Mouse (Mus musculus) megakaryocyte progenitor cell, adult 5-6 weeks (primary cell): ENCODE measurements around the gene Eng. TPM values are rescaled to one million over a fixed set of nuclear protein-coding genes. Genes with fewer than 3 reads are reported as not detected.

Experiments
- ATAC-seq: replicated peaks from 2 replicates; pipeline ENCODE4 v1.8.0; 2016; ENCODE audit warnings: mild to moderate bottlenecking, moderate TSS enrichment, inconsistent platforms; ENCODE audit not compliant: poor library complexity
- total RNA-seq, 2 experiments: library from RNA; stranded (forward) in 1 of 2; stranded (reverse) in 1 of 2; fragments of 157-497, 149-512 nt in 1 of 2; fragments of 200-1000 nt in 1 of 2; gene quantifications; 2 replicates each; pipeline versions ENCODE4 v1.2.3 to v1.2.4; 2015 to 2017

The Eng gene
- 14.7 and 15.5 TPM in 2 replicates for total RNA-seq (2015)
- 6.9 and 8.5 TPM in 2 replicates for total RNA-seq (2017)

DNA sequence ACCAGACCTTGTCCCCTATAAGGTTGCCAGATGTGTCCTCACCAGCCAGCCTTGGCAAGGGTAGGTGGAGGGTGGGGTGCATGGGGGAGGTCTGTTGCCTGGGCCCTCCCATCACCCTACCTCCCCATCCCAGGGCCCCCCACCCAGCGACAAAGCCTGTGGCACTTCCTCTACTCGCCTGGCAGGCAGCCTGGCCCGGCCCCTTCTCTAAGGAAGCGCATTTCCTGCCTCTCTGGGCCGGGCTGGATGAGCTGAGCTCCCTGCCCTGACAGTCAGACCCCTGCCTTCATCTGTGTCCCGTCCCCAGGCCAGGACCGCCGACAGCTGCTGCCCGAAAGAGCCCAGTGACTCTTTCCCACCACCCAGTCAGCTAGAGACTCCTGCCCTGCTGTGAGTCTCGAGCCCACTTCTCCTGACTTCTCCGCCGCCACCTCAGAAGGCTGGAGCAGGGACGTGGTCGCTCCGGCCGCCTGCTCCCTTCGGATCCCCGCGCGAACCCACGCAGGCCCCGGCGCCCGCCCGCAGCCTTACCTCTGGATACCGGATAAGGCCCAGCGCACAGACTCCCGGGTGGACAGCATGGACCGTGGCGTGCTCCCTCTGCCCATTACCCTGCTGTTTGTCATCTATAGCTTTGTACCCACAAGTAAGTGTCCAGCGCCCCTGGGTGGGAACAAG, at the start of gene Eng:
Gene Eng, plus strand, starts transcription at position 217 of the 678 bp plus-strand sequence.
- peak; percentile 69 for ATAC-seq

DNA sequence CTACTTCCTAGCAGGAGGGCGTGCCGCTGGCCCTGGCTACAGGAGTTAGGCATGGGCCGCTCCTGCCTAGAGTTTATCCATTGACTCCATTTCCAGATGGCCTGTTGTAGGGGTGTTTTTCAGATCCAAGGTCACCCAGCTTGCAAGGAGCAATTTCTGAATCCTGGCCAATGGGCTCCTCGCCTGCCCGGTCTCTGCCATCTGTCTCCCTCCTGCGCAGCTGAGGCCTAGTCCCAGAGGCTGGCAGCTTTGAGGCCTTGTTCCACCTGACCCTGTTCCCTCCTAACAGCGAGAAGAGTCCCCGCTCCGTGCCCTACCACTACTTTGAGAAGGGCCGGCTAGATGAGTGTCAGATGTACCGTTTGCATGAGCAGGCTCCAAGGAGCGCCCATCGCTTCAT, 49.7 kb upstream of the Eng start:
- ATAC-seq: no peak

DNA sequence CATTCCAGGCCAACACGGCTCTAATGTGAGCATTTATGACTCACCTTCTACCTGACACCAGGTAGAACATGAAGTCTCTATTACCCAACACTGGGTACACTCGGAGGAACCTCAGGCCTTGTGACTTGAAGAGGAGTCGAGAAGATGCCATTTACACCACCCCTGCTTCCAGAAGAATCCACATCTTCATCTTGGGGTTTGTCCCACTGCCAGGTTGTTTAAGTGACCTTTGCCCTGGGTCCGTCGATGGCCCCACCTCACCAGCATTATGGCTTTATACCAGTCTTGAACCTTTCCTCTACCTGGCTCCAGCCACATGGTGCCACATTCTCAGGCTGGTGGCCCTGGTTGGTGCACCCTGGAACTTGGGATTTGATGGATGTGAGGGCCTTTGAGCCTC, 49.1 kb upstream of the Eng start:
- ATAC-seq: no peak

DNA sequence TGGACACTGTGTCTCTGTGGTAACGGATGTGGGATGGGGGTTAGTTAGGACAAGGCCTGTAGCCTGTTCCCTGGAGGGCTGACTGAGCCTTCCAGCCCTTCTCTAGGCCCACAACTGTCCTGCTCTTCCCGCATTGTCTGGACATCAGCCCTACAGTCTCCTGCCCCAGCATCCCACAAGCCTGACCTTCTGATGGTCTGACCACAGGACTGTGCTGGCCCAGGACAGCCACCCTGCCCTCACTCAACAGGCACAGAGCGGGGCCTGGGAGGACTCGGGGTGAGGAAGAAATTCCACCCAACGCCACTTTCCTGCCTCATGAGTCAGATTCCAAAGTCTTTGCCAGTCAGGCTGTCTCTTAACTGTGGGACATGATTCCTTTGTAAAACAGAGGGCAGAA, 48.7 kb upstream of the Eng start:
- no peak for ATAC-seq

DNA sequence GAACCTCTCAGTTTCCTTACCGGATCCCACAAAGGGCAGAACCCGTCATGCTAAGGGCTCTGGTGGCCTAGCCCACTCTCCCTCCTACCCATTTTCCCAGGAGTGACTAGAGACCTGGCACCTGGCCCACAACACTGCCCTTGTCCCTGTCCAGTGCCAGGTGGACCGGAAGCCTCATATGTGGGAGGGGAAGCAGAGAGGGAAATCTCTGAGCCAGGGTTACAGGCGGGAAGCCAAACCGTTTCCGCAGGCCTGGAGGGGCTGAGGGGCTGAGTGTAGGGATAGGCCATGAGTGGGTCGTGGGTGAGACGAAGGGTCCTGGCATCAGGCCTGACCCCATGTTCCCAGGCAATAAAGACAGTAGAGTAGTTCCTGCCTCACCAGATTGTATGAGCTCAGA, 47.9 kb upstream of the Eng start:
- no peak for ATAC-seq

DNA sequence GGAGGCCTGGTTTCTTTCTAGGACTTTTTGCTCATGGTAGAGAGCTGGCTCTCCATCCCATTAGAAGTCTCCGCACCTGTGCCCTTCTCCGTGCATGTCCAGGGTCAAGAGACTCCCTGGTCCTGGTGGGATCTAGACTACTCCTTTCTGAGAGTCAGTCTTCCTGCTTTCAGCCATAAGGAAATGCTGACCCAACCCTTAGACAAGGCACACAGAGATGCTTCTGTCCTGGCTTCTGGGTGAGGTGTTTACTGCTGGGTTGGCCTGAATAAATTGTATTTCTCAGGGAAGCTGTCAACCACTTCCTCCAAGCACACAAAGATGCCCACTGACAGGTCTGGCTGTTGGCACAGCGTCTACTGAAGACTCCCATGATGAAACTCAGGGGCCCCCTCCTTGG, 47.0 kb upstream of the Eng start, which contains the start of gene St6galnac6:
Gene St6galnac6, plus strand, starts transcription at position 301 of the 400 bp plus-strand sequence.
- ATAC-seq: no peak

GRCm38 (mm10) chr2:32601417-32602065, 44.9 kb upstream of the Eng start:
- ATAC-seq: peak; percentile 84

- ATAC-seq: peak; percentile 69
Measured at GRCm38 (mm10) chr2:32602600-32603054, 43.8 kb upstream of the Eng start.

DNA sequence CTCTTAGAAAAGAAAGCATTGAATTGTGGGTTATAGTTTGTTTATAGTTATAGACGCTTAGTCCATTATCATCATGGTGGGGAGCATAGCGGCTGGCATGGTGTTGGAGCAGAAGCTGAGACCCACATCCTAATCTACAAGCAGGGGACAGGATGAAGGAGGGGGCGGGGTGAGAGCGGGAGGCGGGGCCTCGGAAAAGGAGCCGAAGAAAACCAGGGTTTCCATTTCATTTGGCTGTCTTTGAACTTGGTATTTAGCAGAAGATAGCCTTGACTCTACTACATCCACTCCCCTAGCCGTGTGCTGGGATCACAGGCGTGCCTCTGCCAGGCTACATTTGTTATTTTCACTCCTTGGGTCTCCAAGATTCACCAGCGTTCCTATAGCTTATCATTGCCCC, 41.8 kb upstream of the Eng start:
- ATAC-seq: no peak

DNA sequence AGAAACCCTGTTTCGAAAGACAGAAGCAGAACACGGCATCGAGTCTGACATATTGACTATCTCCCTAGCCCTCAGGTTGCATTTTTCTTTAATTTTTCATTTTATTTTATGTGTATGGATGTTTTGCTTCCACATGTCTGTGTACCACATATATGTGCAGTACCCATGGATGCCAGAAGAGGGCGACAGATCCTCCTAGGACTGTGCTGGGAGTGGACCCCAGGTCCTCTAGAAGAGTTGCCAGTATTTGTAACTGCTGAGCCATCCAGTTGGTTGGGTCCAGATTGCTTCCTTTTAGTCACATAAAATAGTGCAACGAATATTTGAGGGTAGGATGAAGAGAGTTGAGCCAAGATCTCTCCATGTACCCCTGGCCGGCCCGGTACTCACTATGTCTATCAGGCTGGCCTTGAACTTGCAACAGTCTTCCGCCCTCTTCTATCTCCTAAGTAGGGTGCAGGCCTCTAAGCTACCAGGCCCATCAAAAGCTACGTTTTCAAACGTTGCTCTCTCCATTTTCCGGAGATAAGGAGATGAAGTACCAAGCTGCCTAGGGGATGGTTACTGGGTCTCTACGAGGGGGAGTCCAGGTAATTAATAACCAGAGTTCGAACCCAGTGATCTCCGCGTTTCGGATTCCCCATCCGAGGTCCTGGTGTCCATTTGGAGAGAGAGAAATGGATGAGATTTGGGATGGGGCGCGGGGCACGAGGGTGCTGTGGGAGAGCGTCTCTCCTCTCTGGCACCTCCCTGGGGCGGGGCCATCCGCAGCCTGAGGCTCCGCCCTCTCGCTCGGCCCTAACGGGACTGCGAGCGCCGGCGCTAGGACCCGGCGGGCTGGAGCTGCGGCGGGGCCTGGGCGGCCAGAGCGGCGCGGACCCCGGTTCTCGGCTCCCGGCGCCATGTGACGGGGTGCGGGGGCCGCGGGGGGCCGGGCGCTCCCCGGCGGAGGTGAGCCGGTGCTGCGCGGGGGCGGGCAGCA, 39.9 kb upstream of the Eng start:
- ATAC-seq: peak; percentile 56

DNA sequence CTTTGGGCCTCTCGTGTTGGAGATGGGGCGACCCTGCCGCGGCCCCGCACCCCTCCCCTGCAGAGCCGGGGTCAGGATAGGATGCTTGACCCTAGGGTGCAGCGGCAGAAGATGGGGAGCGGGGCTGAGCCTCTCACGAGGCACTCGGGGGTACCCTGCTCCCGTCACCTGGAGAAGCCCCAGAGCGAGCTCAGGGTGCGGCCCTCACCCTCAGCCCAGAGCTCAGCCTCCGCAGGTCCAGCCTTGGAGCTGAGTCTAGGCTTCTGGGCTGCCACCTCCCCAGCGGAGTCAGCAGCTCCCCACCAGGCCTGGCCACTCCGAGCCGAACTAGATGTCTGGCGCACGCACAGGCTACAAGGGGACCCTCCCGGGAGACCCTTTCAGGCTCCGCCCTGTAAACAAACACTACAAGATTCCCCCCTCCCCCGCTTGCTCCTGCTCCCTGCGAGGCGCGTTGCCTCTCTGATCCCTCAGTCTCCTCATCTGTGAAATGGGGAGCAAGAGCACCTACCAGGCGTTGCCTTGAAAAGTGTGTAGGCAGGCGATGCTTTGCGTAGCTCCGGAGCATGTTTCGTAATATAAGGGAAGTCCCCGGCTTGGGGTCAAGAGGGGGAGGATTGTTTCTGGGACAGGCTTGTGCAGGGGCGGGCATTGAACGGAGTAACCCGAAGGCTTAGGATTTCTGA, 39.0 kb upstream of the Eng start:
- ATAC-seq: peak; percentile 21

DNA sequence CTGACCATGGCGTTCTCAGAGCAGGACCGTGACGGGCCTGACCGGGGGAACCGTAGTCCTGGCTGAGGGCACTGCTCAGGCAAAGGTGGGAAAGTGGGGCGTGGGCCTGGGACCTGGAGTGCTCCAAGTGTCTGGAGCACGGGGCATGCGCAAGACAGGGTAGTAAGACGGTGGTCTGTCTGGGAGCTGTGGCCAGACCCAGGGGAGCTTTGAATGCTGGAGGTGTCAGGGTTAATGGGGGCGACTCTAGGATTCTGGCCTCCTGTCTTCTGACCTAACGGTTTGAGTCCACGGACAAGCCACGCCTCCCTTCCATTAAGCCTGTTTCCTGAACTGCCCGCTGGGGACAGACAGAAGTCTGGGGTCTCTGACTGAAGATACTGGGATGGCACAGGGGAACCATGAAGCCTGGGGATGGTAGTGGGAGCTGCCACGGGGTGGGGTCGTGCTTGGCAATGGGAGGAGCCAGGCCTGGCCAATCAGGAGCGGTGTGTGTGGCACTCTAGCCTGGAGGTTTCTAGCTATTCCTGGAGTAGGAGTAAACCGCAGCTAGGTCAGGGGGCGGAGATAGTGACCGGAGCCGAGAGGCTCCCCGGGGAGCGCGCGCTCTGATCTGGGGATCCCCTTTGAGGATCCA, 38.1 kb upstream of the Eng start:
- ATAC-seq: peak; percentile 63

DNA sequence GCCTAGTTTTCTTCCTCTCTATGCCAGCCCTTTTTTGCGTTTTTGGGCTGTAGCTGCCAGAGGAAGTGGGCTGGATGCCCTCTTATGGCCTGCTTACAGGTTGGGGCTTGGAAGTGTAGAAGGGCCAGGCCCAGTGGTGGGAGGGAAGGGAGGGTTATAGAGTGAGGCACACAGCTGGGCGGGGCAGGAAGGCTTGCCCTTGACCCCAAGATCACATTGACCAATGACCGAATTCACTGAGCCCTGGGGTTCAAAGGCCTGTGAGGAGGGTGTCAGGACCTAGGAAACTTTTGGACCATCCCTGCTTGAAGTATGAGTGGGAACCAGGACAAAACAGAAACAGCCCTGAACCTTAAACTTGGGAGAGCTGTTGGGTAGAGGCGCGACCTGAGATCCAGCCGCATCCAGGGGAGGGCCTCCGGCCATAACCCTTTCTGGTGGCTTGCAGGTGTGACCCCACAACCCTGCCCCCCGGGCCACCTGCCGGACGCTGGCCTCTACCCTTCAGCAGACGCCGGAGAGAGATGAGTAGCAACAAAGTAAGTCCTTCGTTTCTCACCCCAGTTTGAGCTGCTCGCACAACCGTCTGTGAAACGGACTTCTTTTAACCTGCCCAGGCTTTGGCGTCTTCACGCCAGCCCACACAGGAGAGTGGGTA, 37.5 kb upstream of the Eng start:
- ATAC-seq: no peak

- peak; percentile 12; the same call in 1 of the 2 replicates for ATAC-seq
Measured at GRCm38 (mm10) chr2:32610610-32611229, 35.7 kb upstream of the Eng start.

DNA sequence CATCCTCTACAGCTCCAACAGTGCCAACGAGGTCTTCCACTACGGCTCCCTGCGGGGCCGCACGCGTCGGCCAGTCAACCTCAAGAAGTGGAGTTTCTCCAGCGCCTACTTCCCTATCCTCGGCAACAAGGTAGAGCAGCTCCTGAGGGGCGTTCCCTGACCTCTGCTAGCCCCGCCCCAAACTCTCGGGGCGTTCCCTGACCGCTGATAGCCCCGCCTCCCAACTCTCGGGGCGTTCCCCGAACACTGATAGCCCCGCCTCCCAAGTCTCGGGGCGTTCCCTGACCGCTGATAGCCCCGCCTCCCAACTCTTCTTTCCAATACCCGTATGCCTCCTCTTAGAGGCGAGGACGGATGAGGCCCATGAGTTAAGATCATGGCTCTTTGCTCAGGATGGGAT, 34.1 kb upstream of the Eng start:
- ATAC-seq: no peak

- ATAC-seq: no peak
Measured at GRCm38 (mm10) chr2:32617109-32617508, 29.3 kb upstream of the Eng start.

DNA sequence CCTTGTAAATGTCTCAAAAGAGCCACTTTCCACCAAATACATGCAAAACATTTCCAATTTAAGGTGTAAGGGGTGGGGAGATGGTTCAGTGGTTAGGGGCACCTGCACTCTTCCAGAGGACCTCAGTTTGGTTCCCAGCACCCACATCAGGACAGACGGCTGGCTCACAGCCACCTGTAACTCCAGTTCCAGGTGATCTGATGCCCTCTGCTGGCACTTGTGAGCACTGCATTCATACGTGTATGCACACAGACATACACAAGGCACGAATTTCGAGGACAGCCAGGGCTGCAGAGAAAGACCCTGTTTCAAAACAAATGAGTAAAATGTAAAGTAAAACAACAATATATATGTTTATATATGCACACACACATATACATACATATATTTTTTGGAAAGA, 28.8 kb upstream of the Eng start:
- no peak for ATAC-seq

DNA sequence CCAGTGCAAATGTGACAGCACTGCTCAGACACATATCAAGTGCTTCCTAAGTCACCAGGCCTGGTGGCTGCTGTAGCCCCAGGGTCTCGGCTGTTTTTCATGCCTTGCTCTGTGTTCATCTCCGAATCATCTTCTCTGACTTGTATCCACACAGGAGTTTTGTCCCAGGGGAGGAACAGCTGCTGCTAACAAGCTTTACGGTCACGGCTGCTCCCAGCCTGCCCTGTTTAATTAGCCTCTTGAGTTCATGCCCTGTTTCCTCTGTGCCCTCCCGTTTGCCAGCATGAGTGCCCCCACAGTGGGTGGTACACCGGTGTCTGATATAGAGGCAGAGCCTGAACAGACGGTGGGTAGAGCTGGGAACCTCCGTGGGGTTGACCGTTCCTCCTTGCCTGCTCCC, 28.3 kb upstream of the Eng start:
- ATAC-seq: no peak
